Mouse (Mus musculus) embryonic fibroblast, embryonic 13.5 days (primary cell): ENCODE results near the gene Cyb5d1. TPM values are rescaled to one million over a fixed set of nuclear protein-coding genes. Genes with fewer than 3 reads are reported as not detected.

Experiments
- H3K27ac ChIP-seq: 2 replicates; pipeline ENCODE4 v1.5.1; 2012; ENCODE audit warnings: low read length, control low read depth, inconsistent platforms; ENCODE audit not compliant: insufficient read depth
- H3K4me1 ChIP-seq: 2 replicates; pipeline ENCODE4 v1.6.1; 2011; ENCODE audit warnings: low read length; ENCODE audit not compliant: control insufficient read depth, insufficient read depth
- H3K4me3 ChIP-seq: 2 replicates; pipeline ENCODE4 v1.5.1; 2011; ENCODE audit warnings: mild to moderate bottlenecking, control low read depth, low read length; ENCODE audit not compliant: insufficient read depth
- CTCF ChIP-seq: IDR thresholded peaks from 2 replicates; pipeline ENCODE4 v1.5.1; 2011; ENCODE audit warnings: mild to moderate bottlenecking, control low read depth, low read length, moderate library complexity, borderline replicate concordance; ENCODE audit not compliant: insufficient read depth
- POLR2A ChIP-seq: IDR thresholded peaks from 2 replicates; pipeline ENCODE4 v1.6.1; 2011; ENCODE audit warnings: low read depth, mild to moderate bottlenecking, control low read depth, low read length, moderate library complexity
- polyA plus RNA-seq: library from polyadenylated mRNA; stranded (reverse); fragments of >200 nt; gene quantifications from 2 replicates; pipeline ENCODE4 v1.2.4, GENCODE M21; 2011; ENCODE audit warnings: low read depth; ENCODE audit not compliant: missing spikeins, insufficient read length

Gene Cyb5d1
- polyA plus RNA-seq, 1 experiment = 51.0 TPM

DNA sequence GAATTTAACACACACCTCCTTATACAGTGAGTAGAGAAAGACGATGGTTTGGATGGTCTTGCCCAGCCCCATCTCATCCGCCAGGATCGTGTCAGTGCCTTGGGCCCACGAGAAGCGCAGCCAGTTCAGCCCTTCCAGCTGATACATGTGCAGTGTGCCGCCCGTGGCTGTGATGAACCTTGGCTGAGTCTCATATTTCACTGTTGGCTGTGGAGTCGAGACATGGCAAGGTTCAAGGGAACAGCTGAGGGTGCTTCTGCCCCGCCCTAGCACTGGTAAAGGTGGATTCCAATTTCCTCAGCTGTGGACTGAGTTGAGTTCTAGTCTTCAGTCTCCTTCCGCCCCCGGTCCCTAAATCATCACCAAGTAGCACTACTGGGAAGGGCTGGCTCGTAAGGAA, 37.7 kb downstream of the Cyb5d1 start:
- H3K4me1 ChIP-seq = peaks cover under 1% of the 10 kb centered on the region; the same call in 1 of the 2 replicates
- TF ChIP-seq POLR2A = no peak
- no peak for TF ChIP-seq CTCF
- H3K27ac ChIP-seq = no peak overlapping the region
- H3K4me3 ChIP-seq = no peak overlapping the region

DNA sequence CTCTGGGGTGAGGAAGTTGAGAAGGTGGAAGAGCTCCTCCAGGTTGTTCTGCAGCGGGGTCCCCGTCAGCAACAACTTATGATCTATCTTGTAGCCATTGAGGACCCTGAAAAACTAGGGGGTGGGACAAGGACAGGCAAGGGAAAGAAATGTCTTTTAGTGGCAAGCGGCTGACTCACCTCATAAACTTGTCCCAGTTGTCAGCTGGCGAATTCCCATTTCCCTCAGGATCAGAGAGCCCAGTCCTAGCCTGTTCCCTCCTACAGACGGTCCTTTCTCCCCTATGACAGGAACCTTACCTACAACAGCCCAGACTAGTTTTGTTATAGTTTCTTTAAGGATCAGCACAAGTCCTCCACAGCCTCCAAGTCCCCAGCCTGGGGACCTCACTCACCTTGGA, 38.9 kb downstream of the Cyb5d1 start:
- Histone ChIP-seq H3K27ac (no peak overlapping the region), H3K4me1 (no peaks in the 10 kb centered on the region), H3K4me3 (no peak overlapping the region)
- TF ChIP-seq POLR2A (no peak), CTCF (no peak)

DNA sequence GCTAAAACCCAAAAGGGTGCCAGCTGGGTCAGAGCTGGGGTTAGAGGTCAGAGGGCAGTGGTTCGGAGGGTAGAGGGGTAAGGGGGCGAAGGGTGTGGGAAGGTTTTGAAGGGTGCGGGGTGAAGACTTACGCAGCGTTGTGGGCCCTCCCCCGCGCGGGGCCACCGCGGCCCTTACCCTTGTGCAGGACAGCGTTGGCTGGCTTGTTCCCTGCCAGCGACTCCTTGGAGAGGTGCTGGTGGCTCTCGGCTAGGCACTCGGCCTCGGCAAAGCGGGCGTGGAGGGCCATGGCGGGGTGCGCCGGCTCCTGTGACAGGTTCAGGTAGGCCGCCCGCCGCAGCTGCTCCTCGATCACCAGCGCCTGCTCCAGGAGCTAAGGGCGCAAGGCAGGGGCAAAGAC, 49.0 kb downstream of the Cyb5d1 start:
- Histone ChIP-seq H3K4me1 (no peaks in the 10 kb centered on the region), H3K4me3 (no peak overlapping the region), H3K27ac (no peak overlapping the region)
- TF ChIP-seq POLR2A = no peak
- TF ChIP-seq CTCF = no peak

Other genes with a start within 250 kb of the Cyb5d1 start
- gene Alox12b, start 238.6 kb downstream of the Cyb5d1 start, polyA plus RNA-seq = not detected in 2 replicates
- gene Alox8, start 197.8 kb downstream of the Cyb5d1 start, polyA plus RNA-seq = not detected in 2 replicates
- gene Gucy2e, start 158.6 kb downstream of the Cyb5d1 start, polyA plus RNA-seq = 0.12 TPM in 1 of 2 replicates, not detected in the other
- 13.5 and 17.6 TPM in 2 replicates for gene Cntrob, start 71.9 kb downstream of the Cyb5d1 start, polyA plus RNA-seq
- gene Trappc1, start 71.7 kb downstream of the Cyb5d1 start, polyA plus RNA-seq = 92.9 and 121 TPM in 2 replicates
- gene Kcnab3, start 69.4 kb downstream of the Cyb5d1 start, polyA plus RNA-seq = 2.1 and 2.9 TPM in 2 replicates
- 1.7 and 4.4 TPM in 2 replicates for gene Rnf227, start 55.2 kb downstream of the Cyb5d1 start, polyA plus RNA-seq
- 175 and 199 TPM in 2 replicates for gene Chd3, start 26.2 kb downstream of the Cyb5d1 start, polyA plus RNA-seq
- 75.6 and 81.1 TPM in 2 replicates for gene Naa38, start 144 bp downstream of the Cyb5d1 start, polyA plus RNA-seq
- gene Tmem88, start 2.6 kb upstream of the Cyb5d1 start, polyA plus RNA-seq = 9.1 and 10.3 TPM in 2 replicates
- gene Kdm6b, start 18.0 kb upstream of the Cyb5d1 start, polyA plus RNA-seq = 31.8 and 33.4 TPM in 2 replicates
- 0.21 TPM in 1 of 2 replicates, not detected in the other for gene Dnah2, start 153.5 kb upstream of the Cyb5d1 start, polyA plus RNA-seq
- 0.45 and 2.6 TPM in 2 replicates for gene Efnb3, start 164.6 kb upstream of the Cyb5d1 start, polyA plus RNA-seq
- gene Wrap53, start 184.6 kb upstream of the Cyb5d1 start, polyA plus RNA-seq = 7.9 and 10.2 TPM in 2 replicates
- 159 and 160 TPM in 2 replicates for gene Trp53, start 184.7 kb upstream of the Cyb5d1 start, polyA plus RNA-seq
- 0.58 and 2.7 TPM in 2 replicates for gene Atp1b2, start 210.3 kb upstream of the Cyb5d1 start, polyA plus RNA-seq
- not detected in 2 replicates for gene Shbg, start 222.3 kb upstream of the Cyb5d1 start, polyA plus RNA-seq
- gene Sat2, start 226.4 kb upstream of the Cyb5d1 start, polyA plus RNA-seq = 11.7 and 13.6 TPM in 2 replicates
- 63.5 and 71.7 TPM in 2 replicates for gene Fxr2, start 237.4 kb upstream of the Cyb5d1 start, polyA plus RNA-seq